Mouse (Mus musculus) small intestine, adult 2 months (tissue): ENCODE data around the gene Trim68. TPM values are rescaled to one million over a fixed set of nuclear protein-coding genes. Genes with fewer than 3 reads are reported as not detected.

Experiments used
- H3K27ac ChIP-seq: fragments of 200-500 bp; 2 replicates; pipeline ENCODE4 v1.5.1; 2012; ENCODE audit warnings: low read depth, low read length, control low read depth, inconsistent platforms; ENCODE audit not compliant: insufficient read depth
- H3K27me3 ChIP-seq: fragments of 200-500 bp; 2 replicates; pipeline ENCODE4 v1.6.1; 2012; ENCODE audit warnings: mild to moderate bottlenecking, moderate library complexity, low read length, inconsistent platforms; ENCODE audit not compliant: control insufficient read depth, insufficient read depth
- H3K36me3 ChIP-seq: fragments of 200-500 bp; 2 replicates; pipeline ENCODE4 v1.6.1; 2012; ENCODE audit warnings: mild to moderate bottlenecking, low read length, control low read depth, inconsistent platforms; ENCODE audit not compliant: control insufficient read depth, insufficient read depth
- H3K4me1 ChIP-seq: fragments of 200-500 bp; 2 replicates; pipeline ENCODE4 v1.6.1; 2012; ENCODE audit warnings: low read length, inconsistent platforms, mixed read lengths; ENCODE audit not compliant: control insufficient read depth, insufficient read depth, insufficient read length
- H3K4me3 ChIP-seq: fragments of 200-500 bp; 2 replicates; pipeline ENCODE4 v1.5.1; 2012; ENCODE audit warnings: low read depth, mild to moderate bottlenecking, control low read depth, inconsistent platforms, low read length, moderate library complexity
- CTCF ChIP-seq: fragments of 200-500 bp; IDR thresholded peaks from 2 replicates; pipeline ENCODE4 v1.5.1; 2012; ENCODE audit warnings: low read depth, mild to moderate bottlenecking, control low read depth, inconsistent platforms, low read length, moderate library complexity, mixed read lengths; ENCODE audit not compliant: insufficient replicate concordance, insufficient read length; ENCODE audit errors: extremely low read depth
- POLR2A ChIP-seq: fragments of 200-500 bp; IDR thresholded peaks from 2 replicates; pipeline ENCODE4 v1.6.1; 2012; ENCODE audit warnings: low read depth, mild to moderate bottlenecking, control low read depth, inconsistent platforms, low read length, moderate library complexity
- WGBS: fragments of 180-500 bp; shearing (Covaris S2); methylation state at CpG from one replicate; pipeline ENCODE4 v1.1.7; 2018; 5-methylcytosine and 5-hydroxymethylcytosine counted together
- polyA plus RNA-seq: library from polyadenylated mRNA; depleted of rRNA; stranded (reverse); fragments of >200 nt; gene quantifications from 2 replicates; pipeline ENCODE4 v1.2.3, GENCODE M21; 2012; rRNA removed

The Trim68 gene
- 1.7 and 2.2 TPM in 2 replicates for polyA plus RNA-seq

DNA sequence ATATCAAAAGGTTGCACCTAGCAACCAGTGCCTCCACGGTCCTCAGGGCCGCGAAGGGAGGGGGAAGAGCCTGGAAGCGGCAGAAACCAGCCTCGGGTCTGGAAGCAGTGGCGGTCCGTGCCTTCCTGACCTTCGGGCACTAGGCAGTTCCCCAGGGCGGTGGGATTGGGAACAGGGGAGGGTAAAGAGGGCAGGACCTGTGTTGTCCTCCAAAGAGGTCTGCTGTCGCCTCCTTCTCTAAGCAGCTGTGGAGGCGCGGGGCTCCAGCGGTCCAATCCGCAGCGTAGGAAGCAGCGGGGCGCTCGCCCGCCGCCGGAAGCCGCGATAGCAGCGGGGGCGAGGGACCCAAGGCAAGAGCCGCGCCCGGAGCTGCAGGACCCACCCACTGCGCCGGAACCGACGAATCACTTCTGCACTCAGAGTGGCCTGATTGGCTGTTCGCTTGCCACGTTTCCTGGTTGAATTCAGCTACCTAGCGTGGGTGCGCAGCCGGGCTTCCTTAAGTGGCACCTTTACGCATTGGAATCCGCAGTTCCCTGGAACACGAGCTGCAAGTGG, at the start of gene Trim68:
Gene Trim68 (minus strand): TSS at position 384 of the 558 bp plus-strand sequence.
- Histone ChIP-seq H3K4me1 (no peaks in the 10 kb centered on the region), H3K36me3 (no peaks in the 10 kb centered on the region), H3K27ac (peak within 1 kb of the TSS; percentile 25), H3K27me3 (no peaks in the 10 kb centered on the region), H3K4me3 (peak within 1 kb of the TSS; percentile 87)
- peak; percentile 26; the same call in 1 of the 2 replicates for TF ChIP-seq POLR2A
- no peak for TF ChIP-seq CTCF
- WGBS: under 1% methylated on average over 39 of the region's 40 CpGs

DNA sequence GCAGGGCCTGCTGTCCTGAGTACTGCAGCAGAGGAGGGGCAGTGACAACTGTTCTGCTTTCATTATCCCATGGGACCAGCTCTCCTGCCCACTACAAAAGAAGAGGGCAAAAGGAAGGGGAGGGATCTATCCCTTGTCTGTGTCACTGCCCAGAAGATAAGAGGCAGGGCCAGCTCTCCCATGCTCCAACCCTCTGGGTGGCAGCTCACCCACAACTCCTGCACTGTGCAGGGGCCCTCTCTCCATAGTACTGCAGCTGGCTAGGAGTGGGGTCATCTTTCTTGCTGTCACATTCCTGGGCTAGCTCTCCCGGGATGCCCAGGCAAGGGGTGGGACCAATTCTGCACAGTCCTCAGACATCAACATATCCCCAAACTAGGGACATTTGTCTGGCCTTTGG, 46.7 kb upstream of the Trim68 start:
- H3K27ac ChIP-seq: no peak overlapping the region
- H3K4me3 ChIP-seq: no peak overlapping the region
- H3K27me3 ChIP-seq: no peaks in the 10 kb centered on the region
- 39% methylated on average over 1 of the region's 1 CpGs for WGBS
- no peaks in the 10 kb centered on the region for H3K36me3 ChIP-seq
- TF ChIP-seq CTCF: no peak
- H3K4me1 ChIP-seq: no peaks in the 10 kb centered on the region

DNA sequence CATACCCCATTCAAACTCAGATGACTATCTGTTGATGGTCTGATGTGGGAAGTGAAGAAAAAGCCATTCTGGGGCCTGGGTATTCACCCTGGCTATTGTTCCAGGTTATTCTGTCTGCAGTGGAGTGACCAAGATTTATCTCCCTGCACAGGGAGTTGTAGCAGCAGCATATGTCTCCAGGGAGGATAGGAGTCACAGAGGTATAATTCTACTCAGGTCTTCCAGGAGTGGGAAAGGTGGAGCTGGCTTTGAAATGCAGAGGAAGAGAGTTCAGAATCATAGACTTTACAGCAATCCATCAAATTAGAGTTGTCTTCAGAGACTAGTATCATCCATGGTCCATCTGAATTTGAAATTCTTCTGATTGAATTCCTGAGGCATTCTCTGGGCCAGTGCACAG, 40.3 kb upstream of the Trim68 start, which contains the start of gene Olfr559:
Gene Olfr559 (minus strand): TSS at position 101 of the 400 bp plus-strand sequence.
- Histone ChIP-seq H3K27me3 (no peaks in the 10 kb centered on the region), H3K36me3 (no peaks in the 10 kb centered on the region), H3K27ac (no peak within 1 kb of the TSS), H3K4me3 (no peak within 1 kb of the TSS), H3K4me1 (no peaks in the 10 kb centered on the region)
- TF ChIP-seq POLR2A (no peak), CTCF (no peak)

DNA sequence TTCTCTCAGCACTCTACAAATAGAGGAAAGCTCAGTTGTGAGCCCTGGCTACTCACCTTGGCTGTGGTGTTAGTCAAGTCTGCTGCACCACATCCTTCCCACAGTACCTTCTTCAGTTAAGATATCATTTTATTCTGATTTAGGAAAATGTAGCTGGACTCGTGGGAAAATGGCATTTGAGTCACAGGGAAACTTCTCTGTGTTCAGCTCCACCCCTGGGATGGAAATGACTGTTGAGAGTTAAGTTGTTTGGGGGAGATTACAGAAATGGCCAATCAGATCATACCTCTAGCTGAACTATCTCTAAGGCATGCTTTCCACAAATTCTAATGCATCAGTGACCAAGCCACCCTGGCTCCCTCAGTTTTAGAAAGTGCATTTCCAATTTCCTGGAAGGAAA, 31.8 kb upstream of the Trim68 start, which contains the start of gene Olfr33:
Gene Olfr33 (minus strand): TSS at position 101 of the 400 bp plus-strand sequence.
- 33% methylated on average over 1 of the region's 1 CpGs for WGBS
- no peaks in the 10 kb centered on the region; the same call in 1 of the 2 replicates for H3K27me3 ChIP-seq
- no peaks in the 10 kb centered on the region for H3K36me3 ChIP-seq
- no peak within 1 kb of the TSS for H3K27ac ChIP-seq
- TF ChIP-seq CTCF (no peak), POLR2A (no peak)
- no peaks in the 10 kb centered on the region for H3K4me1 ChIP-seq
- no peak within 1 kb of the TSS for H3K4me3 ChIP-seq

DNA sequence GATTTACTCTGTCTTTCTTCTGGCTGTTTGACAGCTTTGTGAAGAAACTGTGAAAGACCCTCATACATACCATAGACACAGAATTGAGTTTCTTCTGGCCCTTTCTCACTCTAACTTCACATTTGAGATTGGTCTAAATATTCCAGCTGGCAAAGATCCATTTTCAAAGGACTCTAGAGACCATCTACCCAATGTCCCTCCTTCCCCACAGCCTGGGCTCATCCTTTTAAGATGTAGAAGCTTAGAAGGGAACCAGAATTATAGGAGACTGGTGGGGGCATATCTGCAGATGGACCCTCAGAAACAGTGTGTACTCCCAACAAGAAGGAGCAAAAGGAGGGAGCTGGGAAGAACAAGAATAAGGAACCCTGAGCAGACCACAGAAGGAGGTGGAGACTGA, 14.8 kb upstream of the Trim68 start, which contains the start of gene Olfr558:
Gene Olfr558 (plus strand): TSS at position 301 of the 400 bp plus-strand sequence.
- Histone ChIP-seq H3K4me3 (no peak within 1 kb of the TSS), H3K4me1 (no peaks in the 10 kb centered on the region), H3K27me3 (no peaks in the 10 kb centered on the region), H3K36me3 (no peaks in the 10 kb centered on the region), H3K27ac (no peak within 1 kb of the TSS)
- TF ChIP-seq POLR2A (no peak), CTCF (no peak)

DNA sequence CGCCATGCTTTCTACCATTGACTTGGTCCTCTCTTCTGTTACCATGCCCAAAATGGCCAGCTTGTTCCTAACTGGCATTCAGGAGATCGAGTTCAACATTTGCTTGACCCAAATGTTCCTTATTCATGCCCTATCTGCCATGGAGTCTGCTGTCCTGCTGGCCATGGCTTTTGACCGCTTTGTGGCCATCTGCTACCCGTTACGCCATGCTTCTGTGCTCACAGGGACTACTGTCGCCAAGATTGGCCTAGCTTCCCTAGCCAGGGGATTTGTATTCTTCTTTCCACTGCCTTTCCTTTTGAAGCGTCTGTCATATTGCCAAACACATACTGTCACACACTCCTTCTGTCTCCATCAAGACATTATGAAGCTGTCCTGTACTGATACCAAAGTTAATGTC, 11.3 kb upstream of the Trim68 start:
- 90% methylated on average over 7 of the region's 7 CpGs for WGBS
- H3K4me3 ChIP-seq: no peak overlapping the region
- H3K27ac ChIP-seq: no peak overlapping the region
- TF ChIP-seq CTCF (no peak), POLR2A (no peak)
- H3K27me3 ChIP-seq: no peaks in the 10 kb centered on the region
- no peaks in the 10 kb centered on the region for H3K4me1 ChIP-seq
- no peaks in the 10 kb centered on the region for H3K36me3 ChIP-seq

DNA sequence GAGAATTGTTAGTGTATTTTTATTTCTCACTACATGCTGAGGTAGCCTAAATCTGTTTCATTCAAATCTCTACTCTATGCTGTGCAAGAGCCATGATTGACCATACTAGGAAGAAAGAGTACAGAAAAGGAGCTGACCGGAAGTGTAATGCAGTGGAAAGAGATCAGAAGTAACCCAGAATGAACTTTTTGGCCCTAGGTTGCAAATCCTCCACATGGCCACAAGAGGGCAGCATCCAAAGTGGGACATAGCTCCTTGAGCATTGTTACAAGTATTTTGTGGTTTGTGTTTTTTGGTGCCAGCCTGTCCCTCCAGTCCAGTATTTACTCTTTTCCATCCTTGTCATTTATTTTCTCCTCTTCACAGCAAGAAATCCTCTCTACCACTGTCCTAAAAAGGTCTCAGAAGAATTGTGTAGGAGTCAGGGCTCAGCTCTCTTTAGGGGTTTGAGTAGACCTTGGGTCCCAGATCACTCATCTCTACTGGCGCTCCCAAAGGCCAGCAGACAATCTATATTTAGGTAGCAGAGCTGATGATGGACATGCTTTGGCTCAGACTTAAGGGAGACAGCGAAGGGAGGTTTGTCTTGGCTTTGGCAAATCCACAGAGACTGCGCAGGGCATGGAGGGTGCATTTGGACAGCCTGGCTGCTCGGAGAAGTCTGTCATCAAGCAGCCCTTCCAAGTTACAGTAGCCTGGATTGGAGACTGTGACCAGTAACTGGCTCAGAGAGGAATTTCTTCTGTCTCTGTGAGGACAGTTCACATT, 8.4 kb upstream of the Trim68 start, which contains the start of gene Olfr557:
Gene Olfr557 (plus strand): TSS at position 553 of the 768 bp plus-strand sequence.
- Histone ChIP-seq H3K4me3 (no peak within 1 kb of the TSS), H3K27ac (no peak within 1 kb of the TSS), H3K36me3 (no peaks in the 10 kb centered on the region), H3K27me3 (no peaks in the 10 kb centered on the region), H3K4me1 (no peaks in the 10 kb centered on the region)
- WGBS: 77% methylated on average over 5 of the region's 5 CpGs
- TF ChIP-seq POLR2A: no peak
- TF ChIP-seq CTCF: peak; percentile 13; the same call in 1 of the 2 replicates
